Mouse (Mus musculus) cortical plate, adult 2 months (tissue): Measurements from ENCODE around the gene Thada.

Experiments
- CTCF ChIP-seq: fragments of 200-500 bp; IDR thresholded peaks from 2 replicates; pipeline ENCODE4 v1.5.1; 2011; ENCODE audit warnings: mild to moderate bottlenecking, control low read depth, low read length; ENCODE audit not compliant: insufficient read depth; ENCODE audit errors: extremely low read depth
- POLR2A ChIP-seq: fragments of 200-500 bp; IDR thresholded peaks from 2 replicates; pipeline ENCODE4 v1.6.1; 2011; ENCODE audit warnings: mild to moderate bottlenecking, low read length, control low read depth; ENCODE audit not compliant: insufficient read depth; ENCODE audit errors: extremely low read depth

GRCm38 (mm10) chr17:84272557-84273261 is 193.3 kb downstream of the Thada start:
- no peak for TF ChIP-seq POLR2A
- TF ChIP-seq CTCF = no peak
